Comparison of ENCODE assay signal across 31 mouse cellular contexts in genomic region chr15:62262487-62262886, GRCm38 (mm10).
"Had no signal": no experiment of that assay in that cellular context is flagged by ENCODE, and none has a peak within 500 bp of the region (broad histone marks: within the 10 kb centered on the region; RNA-seq: fewer than 3 reads in every experiment).

No protein-coding gene starts in this region.

- DNase-seq: heart, postnatal 14 days; heart, postnatal 36 days; heart, postnatal 4 days; kidney, adult 11 months; kidney, adult 18-20 months; kidney, adult 2 months; kidney, adult 8-10 months; kidney, adult 9 months; kidney, postnatal 10 days; kidney, postnatal 14 days; kidney, postnatal 25 days; kidney, postnatal 36 days; kidney, postnatal 4 days; layer of hippocampus, adult 9-11 months; layer of hippocampus, postnatal 36 days had no signal

- H3K9me3 ChIP-seq: heart, embryonic 10.5 days; heart, embryonic 12.5 days; heart, embryonic 13.5 days; heart, embryonic 15.5 days; hindbrain, embryonic 10.5 days; hindbrain, embryonic 12.5 days; hindbrain, embryonic 13.5 days; hindbrain, embryonic 15.5 days; intestine, embryonic 15.5 days; kidney, embryonic 15.5 days had no signal

- H3K27ac ChIP-seq: heart, embryonic 10.5 days; hindbrain, embryonic 10.5 days; hindbrain, embryonic 12.5 days; hindbrain, embryonic 13.5 days; hindbrain, embryonic 14.5 days; hindbrain, embryonic 15.5 days; hindbrain, postnatal 0 days; intestine, embryonic 15.5 days; kidney, embryonic 15.5 days; kidney, postnatal 0 days; layer of hippocampus, adult 2 months; left cerebral cortex, adult 2 months had no signal

- H3K4me2 ChIP-seq: heart, embryonic 11.5 days; heart, embryonic 12.5 days; heart, embryonic 13.5 days; heart, embryonic 15.5 days; hindbrain, embryonic 12.5 days; hindbrain, embryonic 13.5 days; hindbrain, embryonic 14.5 days; hindbrain, embryonic 15.5 days; intestine, embryonic 15.5 days; kidney, embryonic 15.5 days had no signal

- H3K36me3 ChIP-seq: heart, embryonic 10.5 days; heart, embryonic 12.5 days; heart, embryonic 13.5 days; heart, embryonic 15.5 days; hindbrain, embryonic 10.5 days; hindbrain, embryonic 12.5 days; hindbrain, embryonic 13.5 days; hindbrain, embryonic 15.5 days; intestine, embryonic 15.5 days; kidney, embryonic 15.5 days had no signal

- H3K9ac ChIP-seq: heart, embryonic 12.5 days; heart, embryonic 13.5 days; heart, embryonic 15.5 days; hindbrain, embryonic 12.5 days; hindbrain, embryonic 13.5 days; hindbrain, embryonic 14.5 days; hindbrain, embryonic 15.5 days; intestine, embryonic 15.5 days; kidney, embryonic 15.5 days had no signal

- H3K4me3 ChIP-seq: heart, embryonic 10.5 days; heart, embryonic 12.5 days; heart, embryonic 13.5 days; heart, embryonic 15.5 days; hindbrain, embryonic 10.5 days; hindbrain, embryonic 12.5 days; hindbrain, embryonic 13.5 days; hindbrain, embryonic 15.5 days; intestine, embryonic 15.5 days; kidney, embryonic 15.5 days; layer of hippocampus, adult 2 months; left cerebral cortex, adult 2 months had no signal

- H3K27me3 ChIP-seq: heart, embryonic 12.5 days; heart, embryonic 13.5 days; heart, embryonic 15.5 days; hindbrain, embryonic 12.5 days; hindbrain, embryonic 13.5 days; hindbrain, embryonic 15.5 days; intestine, embryonic 15.5 days; kidney, embryonic 15.5 days had no signal
